Mouse (Mus musculus) heart, embryonic 13.5 days (tissue): ENCODE measurements around the gene Dhx38. TPM values are rescaled to one million over a fixed set of nuclear protein-coding genes. Genes with fewer than 3 reads are reported as not detected.

Experiments used
- ATAC-seq: fragments of 200-750 bp; cut with Nextera tagmentation; 2 replicates; pipeline ENCODE4 v1.8.0; 2017; ENCODE audit warnings: moderate TSS enrichment; ENCODE audit not compliant: insufficient number of reproducible peaks, low FRiP score, low TSS enrichment; ENCODE audit errors: extremely low read depth
- H3K27ac ChIP-seq: fragments of 300-500 bp; sonication (generic); replicated peaks from 2 replicates; pipeline ENCODE4 v1.5.1; 2015; ENCODE audit warnings: moderate library complexity, mild to moderate bottlenecking, inconsistent platforms
- H3K27me3 ChIP-seq: fragments of 300-500 bp; sonication (generic); replicated peaks from 2 replicates; pipeline ENCODE4 v1.6.1; 2015; ENCODE audit warnings: mild to moderate bottlenecking, inconsistent platforms
- H3K36me3 ChIP-seq: fragments of 300-500 bp; sonication (generic); 2 replicates; pipeline ENCODE4 v1.6.1; 2015; ENCODE audit warnings: mild to moderate bottlenecking, inconsistent platforms
- H3K4me1 ChIP-seq: fragments of 300-500 bp; sonication (generic); 2 replicates; pipeline ENCODE4 v1.6.1; 2015; ENCODE audit warnings: inconsistent platforms
- H3K4me2 ChIP-seq: fragments of 300-500 bp; sonication (generic); 2 replicates; pipeline ENCODE4 v1.6.1; 2015; ENCODE audit warnings: inconsistent platforms, mild to moderate bottlenecking, moderate library complexity
- H3K4me3 ChIP-seq: fragments of 300-500 bp; sonication (generic); 2 replicates; pipeline ENCODE4 v1.5.1; 2015; ENCODE audit warnings: moderate library complexity, mild to moderate bottlenecking, inconsistent platforms
- H3K9ac ChIP-seq: fragments of 300-500 bp; sonication (generic); 2 replicates; pipeline ENCODE4 v1.6.1; 2015; ENCODE audit warnings: inconsistent platforms, mild to moderate bottlenecking, moderate library complexity
- H3K9me3 ChIP-seq: fragments of 300-500 bp; sonication (generic); 2 replicates; pipeline ENCODE4 v1.6.1; 2016; ENCODE audit warnings: inconsistent platforms
- WGBS: fragments of 180-500 bp; shearing (Covaris S2); methylation state at CpG from one replicate; pipeline ENCODE4 v1.1.7; 2015; ENCODE audit warnings: mixed read lengths; 5-methylcytosine and 5-hydroxymethylcytosine counted together
- polyA plus RNA-seq: library from polyadenylated mRNA; unstranded; fragments of >200 nt; fragmentation: Nextera tagmentation; extraction: Ambion mirVana; gene quantifications from 2 replicates; pipeline ENCODE4 v1.2.1, GENCODE M21; 2015

Dhx38 gene
- polyA plus RNA-seq, 1 experiment from 2014 or later = 14.3 TPM

GRCm38 (mm10) chr8:109542748-109543519 lies 22.7 kb downstream of the Dhx38 start:
- ATAC-seq = no peak
- 75% methylated on average over 8 of the region's 8 CpGs for WGBS
- Histone ChIP-seq H3K4me3 (no peak overlapping the region), H3K9ac (no peak overlapping the region), H3K9me3 (no peaks in the 10 kb centered on the region), H3K4me1 (no peaks in the 10 kb centered on the region), H3K4me2 (no peak overlapping the region), H3K36me3 (peaks cover 25% of the 10 kb centered on the region), H3K27ac (no peak overlapping the region), H3K27me3 (no peaks in the 10 kb centered on the region)

DNA sequence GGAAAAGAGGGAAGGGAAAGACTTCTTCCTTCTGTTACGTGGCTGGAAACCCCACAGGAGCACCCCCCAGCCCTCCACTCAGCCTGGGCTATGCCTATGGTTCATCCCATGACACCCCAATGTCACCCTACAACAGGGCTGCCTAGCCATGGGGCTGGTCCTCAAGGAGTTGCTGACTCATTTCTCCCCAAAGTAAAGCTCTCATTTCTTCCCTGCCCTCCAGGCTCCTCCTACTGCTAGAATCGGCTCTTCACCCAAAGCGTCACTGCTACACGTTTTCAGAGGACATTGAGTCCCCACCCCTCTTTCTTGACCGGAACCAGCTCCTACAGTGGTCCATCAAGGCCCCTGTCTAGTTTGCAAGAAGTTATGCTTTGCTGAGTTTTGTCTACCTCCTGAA lies 23.5 kb downstream of the Dhx38 start:
- Histone ChIP-seq H3K9ac (no peak overlapping the region), H3K4me2 (no peak overlapping the region), H3K36me3 (peaks cover 18% of the 10 kb centered on the region), H3K9me3 (no peaks in the 10 kb centered on the region), H3K27me3 (no peaks in the 10 kb centered on the region), H3K4me3 (no peak overlapping the region), H3K4me1 (no peaks in the 10 kb centered on the region), H3K27ac (no peak overlapping the region)
- no peak for ATAC-seq
- 62% methylated on average over 5 of the region's 5 CpGs for WGBS

DNA sequence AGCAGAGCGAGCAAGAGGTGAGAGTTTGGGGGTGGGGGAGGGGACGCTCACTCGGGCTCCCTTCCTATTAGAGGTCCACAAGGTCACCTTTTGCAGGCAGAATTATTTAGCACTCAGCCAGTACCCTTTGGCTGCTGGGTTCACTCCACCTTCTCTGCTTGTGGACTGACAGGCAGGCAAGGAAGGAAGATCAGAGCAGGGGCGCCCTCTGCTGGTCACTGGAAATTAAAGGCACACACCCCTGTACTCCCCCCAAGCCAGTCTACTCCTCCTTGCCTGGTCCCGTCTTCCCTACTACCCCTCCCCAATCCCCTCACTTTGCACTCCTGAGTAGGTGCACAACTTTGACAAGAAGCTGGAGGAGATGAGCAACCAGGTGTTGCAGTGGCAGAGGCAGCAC lies 29.0 kb downstream of the Dhx38 start:
- WGBS = 5% methylated on average over 5 of the region's 5 CpGs
- H3K27ac ChIP-seq = no peak overlapping the region
- no peaks in the 10 kb centered on the region for H3K36me3 ChIP-seq
- peak overlapping the region; percentile 58 for H3K4me2 ChIP-seq
- 0 out of 2 replicates have a peak, but pooled peaks cover 2% of the 10 kb centered on the region for H3K27me3 ChIP-seq
- H3K4me1 ChIP-seq = peaks cover 9% of the 10 kb centered on the region
- peak overlapping the region; percentile 62 for H3K9ac ChIP-seq
- ATAC-seq = no peak
- 0 out of 2 replicates have a peak overlapping the region, but pooled peaks have one; percentile 25 for H3K4me3 ChIP-seq
- H3K9me3 ChIP-seq = no peaks in the 10 kb centered on the region

- Histone ChIP-seq H3K4me3 (no peak overlapping the region), H3K27me3 (0 out of 2 replicates have a peak, but pooled peaks cover 2% of the 10 kb centered on the region), H3K4me2 (no peak overlapping the region), H3K36me3 (no peaks in the 10 kb centered on the region), H3K9me3 (no peaks in the 10 kb centered on the region), H3K27ac (no peak overlapping the region), H3K9ac (no peak overlapping the region), H3K4me1 (peaks cover 9% of the 10 kb centered on the region)
- ATAC-seq = no peak
- WGBS = 74% methylated on average over 19 of the region's 19 CpGs
Measured at GRCm38 (mm10) chr8:109535140-109535990, 30.3 kb downstream of the Dhx38 start.

GRCm38 (mm10) chr8:109524008-109524407 lies 41.7 kb downstream of the Dhx38 start:
- Histone ChIP-seq H3K27me3 (no peaks in the 10 kb centered on the region), H3K9ac (no peak overlapping the region), H3K27ac (no peak overlapping the region), H3K36me3 (no peaks in the 10 kb centered on the region), H3K4me3 (no peak overlapping the region), H3K4me2 (no peak overlapping the region), H3K4me1 (no peaks in the 10 kb centered on the region), H3K9me3 (no peaks in the 10 kb centered on the region)
- ATAC-seq = no peak
- 68% methylated on average over 2 of the region's 2 CpGs for WGBS

- H3K4me2 ChIP-seq = no peak overlapping the region
- H3K9ac ChIP-seq = no peak overlapping the region
- WGBS = 88% methylated on average over 5 of the region's 5 CpGs
- no peaks in the 10 kb centered on the region for H3K36me3 ChIP-seq
- no peak overlapping the region for H3K27ac ChIP-seq
- ATAC-seq = no peak
- peaks cover 8% of the 10 kb centered on the region; the same call in 1 of the 2 replicates for H3K4me1 ChIP-seq
- no peak overlapping the region for H3K4me3 ChIP-seq
- no peaks in the 10 kb centered on the region for H3K9me3 ChIP-seq
- no peaks in the 10 kb centered on the region for H3K27me3 ChIP-seq
Measured at GRCm38 (mm10) chr8:109505560-109505959, 60.1 kb downstream of the Dhx38 start.

DNA sequence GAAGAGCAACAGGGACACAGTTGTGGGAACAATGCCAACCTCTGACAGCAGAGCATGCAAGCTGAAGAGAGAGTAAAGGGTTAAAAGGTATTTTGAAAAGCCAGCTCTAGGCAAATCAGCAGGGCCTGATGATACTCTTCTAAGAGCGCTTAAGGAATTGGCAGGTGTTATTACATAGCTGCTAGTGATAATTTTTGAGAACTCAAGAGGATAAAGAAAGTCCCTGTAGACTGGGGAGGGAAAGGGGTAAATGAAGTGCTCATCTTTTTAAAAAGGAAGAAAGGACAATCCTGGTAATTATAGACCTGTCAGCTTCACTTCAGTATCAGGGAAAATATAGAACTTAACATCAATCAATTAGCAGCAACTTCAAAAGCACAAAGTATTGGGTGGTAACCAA lies 62.1 kb downstream of the Dhx38 start:
- Histone ChIP-seq H3K4me3 (no peak overlapping the region), H3K27ac (no peak overlapping the region), H3K4me1 (peaks cover 8% of the 10 kb centered on the region; the same call in 1 of the 2 replicates), H3K9ac (no peak overlapping the region), H3K36me3 (no peaks in the 10 kb centered on the region), H3K9me3 (no peaks in the 10 kb centered on the region), H3K4me2 (no peak overlapping the region), H3K27me3 (no peaks in the 10 kb centered on the region)
- 48% methylated on average over 1 of the region's 1 CpGs for WGBS
- ATAC-seq = no peak

- Histone ChIP-seq H3K4me1 (peaks cover 8% of the 10 kb centered on the region; the same call in 1 of the 2 replicates), H3K9me3 (no peaks in the 10 kb centered on the region), H3K27me3 (no peaks in the 10 kb centered on the region), H3K9ac (no peak overlapping the region), H3K4me2 (no peak overlapping the region), H3K27ac (no peak overlapping the region), H3K4me3 (no peak overlapping the region), H3K36me3 (no peaks in the 10 kb centered on the region)
- no peak for ATAC-seq
- WGBS = 76% methylated on average over 16 of the region's 16 CpGs
Measured at GRCm38 (mm10) chr8:109499009-109499717, 66.5 kb downstream of the Dhx38 start.

Other genes with a start within 250 kb of the Dhx38 start
- 0.06 and 0.13 TPM in 2 replicates for gene Pmfbp1, start 71.8 kb downstream of the Dhx38 start, polyA plus RNA-seq
- gene Txnl4b, start within 50 bp of the Dhx38 start, polyA plus RNA-seq = 15.3 and 17.7 TPM in 2 replicates
- gene Hp, start 13.3 kb upstream of the Dhx38 start, polyA plus RNA-seq = 0.56 and 0.61 TPM in 2 replicates
- 33.6 and 36.7 TPM in 2 replicates for gene Dhodh, start 42.8 kb upstream of the Dhx38 start, polyA plus RNA-seq
- gene Pkd1l3, start 48.7 kb upstream of the Dhx38 start, polyA plus RNA-seq = 0.06 and 0.25 TPM in 2 replicates
- 81.0 and 84.8 TPM in 2 replicates for gene Ist1, start 127.4 kb upstream of the Dhx38 start, polyA plus RNA-seq
- 18.4 and 19.4 TPM in 2 replicates for gene Zfp821, start 139.7 kb upstream of the Dhx38 start, polyA plus RNA-seq
- gene Atxn1l, start 171.9 kb upstream of the Dhx38 start, polyA plus RNA-seq = 4.3 and 4.4 TPM in 2 replicates
- 26.5 and 26.6 TPM in 2 replicates for gene Ap1g1, start 212.7 kb upstream of the Dhx38 start, polyA plus RNA-seq